Mouse (Mus musculus) left cerebral cortex, postnatal 14 days (tissue): ENCODE measurements around the gene Krt82. TPM values are rescaled to one million over a fixed set of nuclear protein-coding genes. Genes with fewer than 3 reads are reported as not detected.

ENCODE experiments used
- DNase-seq, 2 experiments: peaks; one replicate each; pipeline ENCODE4 v3.0.0; 2021 to 2022; ENCODE audit warnings: low spot score in 2 of 2, mixed read lengths in 1 of 2
- intact Hi-C: fragments of 180-260 bp; cut with DNase I; formaldehyde crosslinking; loops from one replicate; pipeline ENCODE4 v1.15.1; 2025
- long read RNA-seq, 2 experiments: library from polyadenylated mRNA; stranded (forward); transcript quantifications; one replicate each; pipeline ENCODE4 v2.0.0; 2021
- total RNA-seq, 2 experiments: library from RNA; stranded (reverse); gene quantifications; 2 replicates each; pipeline ENCODE4 v1.2.3; 2021

Krt82 gene
- total RNA-seq = not detected
- long read RNA-seq, experiment 1 = 0 reads
- long read RNA-seq, experiment 2 = 0 reads

GRCm38 (mm10) chr15:101550567-101550966, at the start of gene Krt82:
Gene Krt82, minus strand, starts transcription at chr15:101550667.
- DNase-seq = no peak
- intact Hi-C loops = no loop called here

- DNase-seq = no peak
Observed at GRCm38 (mm10) chr15:101599123-101599522, 48.7 kb upstream of the Krt82 start.

GRCm38 (mm10) chr15:101588216-101588615, 37.7 kb upstream of the Krt82 start:
- intact Hi-C loops = no loop called here
- no peak for DNase-seq

More at GRCm38 (mm10) chr15:101599123-101599522, 48.7 kb upstream of the Krt82 start:
- intact Hi-C loops = no loop called here

- DNase-seq = no peak
- intact Hi-C loops = no loop called here
Observed at GRCm38 (mm10) chr15:101584456-101584855, 34.0 kb upstream of the Krt82 start.

- intact Hi-C loops = no loop called here
- no peak for DNase-seq
Observed at GRCm38 (mm10) chr15:101583211-101583965, 32.9 kb upstream of the Krt82 start.

- no peak for DNase-seq
- intact Hi-C loops = no loop called here
Observed at GRCm38 (mm10) chr15:101581701-101582100, 31.2 kb upstream of the Krt82 start.

- intact Hi-C loops = no loop called here
Observed at GRCm38 (mm10) chr15:101575506-101575905, 25.0 kb upstream of the Krt82 start.

GRCm38 (mm10) chr15:101573796-101574345, 23.4 kb upstream of the Krt82 start, which contains the start of gene Krt75:
Gene Krt75, minus strand, starts transcription at chr15:101573904.
- intact Hi-C loops = no loop called here

More at GRCm38 (mm10) chr15:101575506-101575905, 25.0 kb upstream of the Krt82 start:
- no peak for DNase-seq

GRCm38 (mm10) chr15:101567780-101568179, 17.3 kb upstream of the Krt82 start:
- intact Hi-C loops = no loop called here
- DNase-seq = no peak

More at GRCm38 (mm10) chr15:101573796-101574345, 23.4 kb upstream of the Krt82 start, which contains the start of gene Krt75:
- no peak for DNase-seq

GRCm38 (mm10) chr15:101562850-101563249, 12.4 kb upstream of the Krt82 start, which contains the start of gene Krt90:
Gene Krt90, minus strand, starts transcription at chr15:101562950.
- intact Hi-C loops = no loop called here
- DNase-seq = no peak

- DNase-seq = no peak
- intact Hi-C loops = no loop called here
Observed at GRCm38 (mm10) chr15:101558034-101558646, 7.7 kb upstream of the Krt82 start.

- peak in 1 of 2 experiments; percentile 27 for DNase-seq
- intact Hi-C loops = no loop called here
Observed at GRCm38 (mm10) chr15:101553169-101553568, 2.7 kb upstream of the Krt82 start.

GRCm38 (mm10) chr15:101552188-101552587, 1.7 kb upstream of the Krt82 start:
- intact Hi-C loops = no loop called here
- DNase-seq = peak in 1 of 2 experiments; percentile 30

GRCm38 (mm10) chr15:101544478-101544877, 6.0 kb downstream of the Krt82 start:
- DNase-seq = no peak
- intact Hi-C loops = no loop called here

GRCm38 (mm10) chr15:101542543-101542942, 7.9 kb downstream of the Krt82 start:
- intact Hi-C loops = no loop called here
- DNase-seq = no peak

- intact Hi-C loops = no loop called here
- no peak for DNase-seq
Observed at GRCm38 (mm10) chr15:101538580-101538900, 11.9 kb downstream of the Krt82 start.

GRCm38 (mm10) chr15:101537864-101538579, 12.4 kb downstream of the Krt82 start:
- no peak for DNase-seq
- intact Hi-C loops = no loop called here

GRCm38 (mm10) chr15:101536054-101536850, 14.2 kb downstream of the Krt82 start:
- no peak for DNase-seq

GRCm38 (mm10) chr15:101532720-101533119, 17.7 kb downstream of the Krt82 start, which contains the start of gene Krt84:
Gene Krt84, minus strand, starts transcription at chr15:101532820.
- no peak for DNase-seq
- intact Hi-C loops = no loop called here

More at GRCm38 (mm10) chr15:101536054-101536850, 14.2 kb downstream of the Krt82 start:
- intact Hi-C loops = no loop called here
